Mouse (Mus musculus): ENCODE results near the gene Enthd1. TPM values are rescaled to one million over a fixed set of nuclear protein-coding genes. Genes with fewer than 3 reads are reported as not detected.
"Not testable (repeated sequence)": the region's sequence is repeated elsewhere in the genome, so short reads cannot be mapped to it uniquely, and the experiment has no call there.

Gene Enthd1
- total RNA-seq, 1 experiment from 2014 or later: not detected

- DNase-seq: no peak
Measured at GRCm38 (mm10) chr15:80538075-80538474, 26.9 kb downstream of the Enthd1 start.

GRCm38 (mm10) chr15:80536051-80536450 is 28.9 kb downstream of the Enthd1 start:
- DNase-seq: no peak

GRCm38 (mm10) chr15:80533274-80533673 is 31.7 kb downstream of the Enthd1 start:
- no peak for DNase-seq

- DNase-seq: no peak
Measured at GRCm38 (mm10) chr15:80532281-80533072, 32.5 kb downstream of the Enthd1 start.

GRCm38 (mm10) chr15:80531026-80531425 is 33.9 kb downstream of the Enthd1 start:
- no peak for DNase-seq

GRCm38 (mm10) chr15:80529955-80530869 is 34.7 kb downstream of the Enthd1 start:
- DNase-seq: no peak

GRCm38 (mm10) chr15:80521661-80522388 is 43.1 kb downstream of the Enthd1 start:
- DNase-seq: no peak

- DNase-seq: no peak
Measured at GRCm38 (mm10) chr15:80519931-80520330, 45.0 kb downstream of the Enthd1 start.

- DNase-seq: no peak
Measured at GRCm38 (mm10) chr15:80518567-80519223, 46.3 kb downstream of the Enthd1 start.

GRCm38 (mm10) chr15:80517996-80518395 is 47.0 kb downstream of the Enthd1 start:
- peak; percentile 21 for DNase-seq

GRCm38 (mm10) chr15:80516525-80516924 is 48.4 kb downstream of the Enthd1 start:
- DNase-seq: no peak

- no peak for DNase-seq
Measured at GRCm38 (mm10) chr15:80505086-80505485, 59.9 kb downstream of the Enthd1 start.

GRCm38 (mm10) chr15:80503155-80503554 is 61.8 kb downstream of the Enthd1 start:
- DNase-seq: not testable (repeated sequence)

GRCm38 (mm10) chr15:80502741-80503140 is 62.2 kb downstream of the Enthd1 start:
- DNase-seq: no peak

GRCm38 (mm10) chr15:80501106-80502096 is 63.6 kb downstream of the Enthd1 start:
- no peak for DNase-seq

- DNase-seq: no peak
Measured at GRCm38 (mm10) chr15:80500426-80500825, 64.5 kb downstream of the Enthd1 start.

- DNase-seq: not testable (repeated sequence)
Measured at GRCm38 (mm10) chr15:80497733-80498132, 67.2 kb downstream of the Enthd1 start.

- no peak for DNase-seq
Measured at GRCm38 (mm10) chr15:80491505-80491904, 73.5 kb downstream of the Enthd1 start.

GRCm38 (mm10) chr15:80490151-80490550 is 74.8 kb downstream of the Enthd1 start:
- DNase-seq: no peak

GRCm38 (mm10) chr15:80488658-80489057 is 76.3 kb downstream of the Enthd1 start:
- DNase-seq: no peak

- no peak for DNase-seq
Measured at GRCm38 (mm10) chr15:80485601-80486000, 79.4 kb downstream of the Enthd1 start.

Measured in adrenal gland, postnatal 14 days (tissue).